Mouse (Mus musculus) myocyte (in vitro differentiated cells): ENCODE results near the gene Mbnl1. TPM values are rescaled to one million over a fixed set of nuclear protein-coding genes. Genes with fewer than 3 reads are reported as not detected.

Experiments used
- H3K27me3 ChIP-seq: one replicate; pipeline ENCODE4 v1.6.1; 2011; ENCODE audit not compliant: control insufficient read depth, insufficient read depth, insufficient read length
- H3K36me3 ChIP-seq: one replicate; pipeline ENCODE4 v1.6.1; 2011; ENCODE audit not compliant: control insufficient read depth, insufficient read depth
- H3K4me2 ChIP-seq: one replicate; pipeline ENCODE4 v1.6.1; 2011; ENCODE audit warnings: low read depth, control low read depth
- H3K4me3 ChIP-seq: one replicate; pipeline ENCODE4 v1.5.1; 2011; ENCODE audit warnings: mild to moderate bottlenecking, control low read depth, moderate library complexity
- H3K79me2 ChIP-seq: one replicate; pipeline ENCODE4 v1.6.1; 2011; ENCODE audit not compliant: control insufficient read depth, insufficient read depth
- H3ac ChIP-seq: one replicate; pipeline ENCODE4 v1.6.1; 2011; ENCODE audit not compliant: control insufficient read depth, insufficient read length
- CEBPB ChIP-seq: IDR thresholded peaks from 2 replicates; pipeline ENCODE4 v1.6.1; 2011; ENCODE audit warnings: mild to moderate bottlenecking, moderate library complexity; ENCODE audit not compliant: poor library complexity, insufficient read depth, severe bottlenecking
- E2F4 ChIP-seq: IDR thresholded peaks from one replicate; pipeline ENCODE4 v1.6.1; 2011; ENCODE audit warnings: mild to moderate bottlenecking, control low read depth, moderate library complexity; ENCODE audit not compliant: insufficient read depth
- MAX ChIP-seq: IDR thresholded peaks from one replicate; pipeline ENCODE4 v1.6.1; 2011; ENCODE audit warnings: low read depth, mild to moderate bottlenecking, control low read depth
- MYOD1 ChIP-seq, 3 experiments: IDR thresholded peaks; one replicate each; pipeline ENCODE4 v1.6.1; 2011; ENCODE audit warnings: control low read depth in 2 of 3, low read depth in 2 of 3, mild to moderate bottlenecking in 2 of 3, moderate library complexity in 1 of 3; ENCODE audit not compliant: insufficient read length in 2 of 3, control insufficient read depth in 1 of 3
- MYOG ChIP-seq, 3 experiments: IDR thresholded peaks; one replicate each; pipeline ENCODE4 v1.6.1; 2011; ENCODE audit warnings: control low read depth in 2 of 3, low read depth in 2 of 3, mild to moderate bottlenecking in 2 of 3; ENCODE audit not compliant: insufficient read length in 2 of 3, control insufficient read depth in 1 of 3, insufficient read depth in 1 of 3
- POLR2A ChIP-seq: IDR thresholded peaks from one replicate; pipeline ENCODE4 v1.6.1; 2011; ENCODE audit warnings: low read depth, mild to moderate bottlenecking, control low read depth, moderate library complexity; ENCODE audit not compliant: insufficient read length
- POLR2AphosphoS2 ChIP-seq: IDR thresholded peaks from one replicate; pipeline ENCODE4 v1.6.1; 2011; ENCODE audit warnings: low read depth, control low read depth; ENCODE audit not compliant: insufficient read length
- REST ChIP-seq: IDR thresholded peaks from one replicate; pipeline ENCODE4 v1.6.1; 2011; ENCODE audit warnings: mild to moderate bottlenecking, control low read depth, moderate library complexity; ENCODE audit not compliant: insufficient read depth, insufficient read length
- SRF ChIP-seq: IDR thresholded peaks from one replicate; pipeline ENCODE4 v1.6.1; 2011; ENCODE audit warnings: low read depth; ENCODE audit not compliant: control insufficient read depth, insufficient read length
- TCF12 ChIP-seq: IDR thresholded peaks from one replicate; pipeline ENCODE4 v1.6.1; 2011; ENCODE audit warnings: mild to moderate bottlenecking, control low read depth; ENCODE audit not compliant: poor library complexity, insufficient read depth, severe bottlenecking
- TCF3 ChIP-seq: IDR thresholded peaks from one replicate; pipeline ENCODE4 v1.6.1; 2011; ENCODE audit warnings: low read depth, control low read depth; ENCODE audit not compliant: insufficient read length
- USF1 ChIP-seq: IDR thresholded peaks from one replicate; pipeline ENCODE4 v1.6.1; 2011; ENCODE audit warnings: low read depth, mild to moderate bottlenecking, control low read depth, moderate library complexity
- polyA plus RNA-seq: library from polyadenylated mRNA; unstranded; fragments of >200 nt; fragmentation: generic; extraction: Trizol; gene quantifications from one replicate; pipeline ENCODE4 v1.2.1, GENCODE M21; 2012; ENCODE audit warnings: missing spikeins

The Mbnl1 gene
- polyA plus RNA-seq, 1 experiment: 24.7 TPM

GRCm38 (mm10) chr3:60596985-60597384 is 124.4 kb downstream of the Mbnl1 start:
- Histone ChIP-seq H3ac (no peak overlapping the region), H3K4me2 (peak overlapping the region; percentile 47), H3K36me3 (peaks cover 6% of the 10 kb centered on the region), H3K4me3 (no peak overlapping the region), H3K27me3 (no peaks in the 10 kb centered on the region), H3K79me2 (peaks cover 77% of the 10 kb centered on the region)
- TF ChIP-seq MYOG (IDR thresholded peaks at IDR 0.05; ENCODE audit: control insufficient read depth in 1 of 3, insufficient read depth in 1 of 3, insufficient read length in 2 of 3, low read depth in 2 of 3) (no peak), SRF (no peak), USF1 (no peak), TCF12 (no peak), E2F4 (no peak), TCF3 (no peak), MAX (no peak), POLR2A (no peak), REST (no peak), CEBPB (no peak)

- no peak overlapping the region for H3K4me2 ChIP-seq
- no peak overlapping the region for H3ac ChIP-seq
- TF ChIP-seq MAX (no peak), TCF3 (no peak), CEBPB (no peak), TCF12 (no peak), MYOG (IDR thresholded peaks at IDR 0.05; ENCODE audit: control insufficient read depth in 1 of 3, insufficient read depth in 1 of 3, insufficient read length in 2 of 3, low read depth in 2 of 3) (no peak), REST (no peak), MYOD1 (IDR thresholded peaks at IDR 0.05; ENCODE audit: control insufficient read depth in 1 of 3, insufficient read length in 2 of 3, low read depth in 2 of 3) (no peak), SRF (no peak), POLR2A (no peak)
- no peak overlapping the region for H3K4me3 ChIP-seq
- no peaks in the 10 kb centered on the region for H3K27me3 ChIP-seq
- peaks cover 59% of the 10 kb centered on the region for H3K79me2 ChIP-seq
- H3K36me3 ChIP-seq: peaks cover 13% of the 10 kb centered on the region
These were observed 129.1 kb downstream of the Mbnl1 start for GRCm38 (mm10) chr3:60601686-60602085.

GRCm38 (mm10) chr3:60602923-60603549 is 130.4 kb downstream of the Mbnl1 start:
- Histone ChIP-seq H3ac (no peak overlapping the region), H3K4me2 (peak overlapping the region; percentile 85), H3K79me2 (peaks cover 57% of the 10 kb centered on the region), H3K27me3 (no peaks in the 10 kb centered on the region), H3K4me3 (no peak overlapping the region), H3K36me3 (peaks cover 13% of the 10 kb centered on the region)
- no peak for TF ChIP-seq REST
- 0 out of 2 replicates have a peak, but pooled peaks have one; percentile 20 for TF ChIP-seq CEBPB
- TF ChIP-seq MYOD1 (IDR thresholded peaks at IDR 0.05; ENCODE audit: control insufficient read depth in 1 of 3, insufficient read length in 2 of 3, low read depth in 2 of 3): peak in 2 of 3 experiments; percentile 43 to 71
- no peak for TF ChIP-seq TCF12

- peak overlapping the region; percentile 85 for H3K4me2 ChIP-seq
- H3K4me3 ChIP-seq: no peak overlapping the region
- TF ChIP-seq MYOD1 (IDR thresholded peaks at IDR 0.05; ENCODE audit: control insufficient read depth in 1 of 3, insufficient read length in 2 of 3, low read depth in 2 of 3) (peak in 2 of 3 experiments; percentile 64 to 67), REST (no peak), MYOG (IDR thresholded peaks at IDR 0.05; ENCODE audit: control insufficient read depth in 1 of 3, insufficient read depth in 1 of 3, insufficient read length in 2 of 3, low read depth in 2 of 3) (peak in 2 of 3 experiments; percentile 58 to 69), POLR2AphosphoS2 (no peak), POLR2A (no peak)
- no peak overlapping the region for H3ac ChIP-seq
- H3K27me3 ChIP-seq: no peaks in the 10 kb centered on the region
- peaks cover 13% of the 10 kb centered on the region for H3K36me3 ChIP-seq
- peaks cover 59% of the 10 kb centered on the region for H3K79me2 ChIP-seq
These were observed 131.0 kb downstream of the Mbnl1 start for GRCm38 (mm10) chr3:60603637-60604036.

- Histone ChIP-seq H3K4me3 (no peak overlapping the region), H3K4me2 (no peak overlapping the region), H3K27me3 (no peaks in the 10 kb centered on the region), H3K36me3 (peaks cover 13% of the 10 kb centered on the region), H3K79me2 (peaks cover 60% of the 10 kb centered on the region), H3ac (no peak overlapping the region)
- no peak for TF ChIP-seq MAX
- no peak for TF ChIP-seq POLR2AphosphoS2
- TF ChIP-seq SRF: no peak
- TF ChIP-seq MYOG (IDR thresholded peaks at IDR 0.05; ENCODE audit: control insufficient read depth in 1 of 3, insufficient read depth in 1 of 3, insufficient read length in 2 of 3, low read depth in 2 of 3): no peak
- TF ChIP-seq TCF12: no peak
- TF ChIP-seq REST: no peak
- no peak for TF ChIP-seq CEBPB
- TF ChIP-seq USF1: no peak
- no peak for TF ChIP-seq TCF3
These were observed 131.6 kb downstream of the Mbnl1 start for GRCm38 (mm10) chr3:60604205-60604604.
